In the genomic region with DNA sequence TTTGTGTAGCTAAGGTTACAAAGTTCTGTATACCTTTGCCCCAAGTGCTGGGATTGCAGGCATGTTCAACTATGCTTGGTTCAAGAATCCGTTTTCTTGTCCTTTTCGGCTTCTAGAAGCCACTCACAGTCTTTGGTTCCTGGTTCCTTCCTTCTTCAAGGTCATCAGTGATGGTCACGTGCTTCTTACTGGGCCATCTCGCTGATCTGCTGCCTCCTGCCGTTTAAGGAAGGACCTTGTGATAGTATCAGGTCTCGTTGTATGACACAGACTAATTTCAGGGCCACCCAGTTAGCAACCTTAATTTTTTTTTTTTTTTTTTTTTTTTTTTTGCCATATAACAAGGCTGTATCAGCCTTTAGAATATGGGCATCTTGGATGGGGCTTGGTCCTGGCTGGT, we compare ENCODE assay signal across 1 mouse cellular context.
TF ChIP-seq lines count a peak whose summit lies in the region.

No protein-coding gene starts in this region.

TF ChIP-seq in MEL, 35 proteins besides CTCF, POLR2A, EP300 and RAD21 (continued from another document):
- TF ChIP-seq ZNF384 (IDR thresholded peaks at IDR 0.05; ENCODE audit: low read depth, low read length) (peak; percentile 80), CHD1 (IDR thresholded peaks at IDR 0.05; ENCODE audit: low read depth, low read length) (no peak), USF1 (IDR thresholded peaks at IDR 0.05; ENCODE audit: low read depth, low read length) (peak; percentile 82)
